Mouse (Mus musculus): ENCODE results near the gene Snx32.

The Snx32 gene

DNA sequence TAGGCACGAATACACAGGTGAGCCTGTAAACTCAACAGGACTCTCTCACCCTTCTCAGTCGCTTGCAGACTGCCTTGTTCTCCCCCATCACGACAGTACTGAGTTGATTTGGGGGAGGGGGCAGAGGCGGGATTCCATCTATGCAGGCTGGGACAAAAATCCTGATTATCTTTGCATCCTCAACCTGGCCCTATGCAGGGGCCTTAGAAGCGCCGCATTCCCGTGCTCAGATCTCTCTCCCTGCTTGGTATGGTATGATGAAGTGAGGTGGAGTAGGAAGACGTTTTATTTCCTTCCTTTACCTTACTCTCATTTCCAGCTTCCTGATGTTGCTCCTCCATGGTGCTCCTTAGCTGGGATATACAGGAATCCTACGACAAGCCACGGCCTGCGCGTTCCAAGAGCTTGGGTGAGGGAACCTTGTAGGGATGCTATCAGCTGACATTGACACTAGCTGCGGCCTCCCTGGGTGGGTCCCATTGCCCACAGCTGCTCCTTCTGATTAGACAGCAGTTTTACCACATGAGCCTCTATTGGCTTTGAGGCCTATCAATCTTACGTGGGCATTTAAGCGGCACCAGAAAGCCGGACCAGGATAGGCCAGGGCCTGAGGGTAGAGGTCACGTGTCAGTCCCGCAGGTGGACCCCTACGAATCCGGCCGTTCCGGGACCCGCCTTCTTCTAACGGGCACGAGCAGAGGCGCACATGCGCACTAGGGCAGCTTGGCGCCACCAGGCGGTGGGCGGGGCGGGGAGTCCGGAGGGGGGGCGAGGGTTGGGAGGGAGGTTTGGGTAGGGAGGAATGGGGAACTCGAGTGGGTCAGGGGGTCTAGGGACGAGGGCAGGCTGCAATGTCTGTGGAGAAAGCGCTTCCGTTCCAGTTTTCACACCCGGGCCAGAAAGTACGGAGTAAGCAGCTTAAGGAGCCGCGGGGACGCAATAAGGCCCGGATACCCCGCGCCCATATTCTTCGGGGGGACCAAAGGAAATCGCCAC lies at the start of gene Snx32:
Gene Snx32, minus strand, starts transcription at position 508 of the 996 bp plus-strand sequence.
- peak; percentile 96 for DNase-seq

DNA sequence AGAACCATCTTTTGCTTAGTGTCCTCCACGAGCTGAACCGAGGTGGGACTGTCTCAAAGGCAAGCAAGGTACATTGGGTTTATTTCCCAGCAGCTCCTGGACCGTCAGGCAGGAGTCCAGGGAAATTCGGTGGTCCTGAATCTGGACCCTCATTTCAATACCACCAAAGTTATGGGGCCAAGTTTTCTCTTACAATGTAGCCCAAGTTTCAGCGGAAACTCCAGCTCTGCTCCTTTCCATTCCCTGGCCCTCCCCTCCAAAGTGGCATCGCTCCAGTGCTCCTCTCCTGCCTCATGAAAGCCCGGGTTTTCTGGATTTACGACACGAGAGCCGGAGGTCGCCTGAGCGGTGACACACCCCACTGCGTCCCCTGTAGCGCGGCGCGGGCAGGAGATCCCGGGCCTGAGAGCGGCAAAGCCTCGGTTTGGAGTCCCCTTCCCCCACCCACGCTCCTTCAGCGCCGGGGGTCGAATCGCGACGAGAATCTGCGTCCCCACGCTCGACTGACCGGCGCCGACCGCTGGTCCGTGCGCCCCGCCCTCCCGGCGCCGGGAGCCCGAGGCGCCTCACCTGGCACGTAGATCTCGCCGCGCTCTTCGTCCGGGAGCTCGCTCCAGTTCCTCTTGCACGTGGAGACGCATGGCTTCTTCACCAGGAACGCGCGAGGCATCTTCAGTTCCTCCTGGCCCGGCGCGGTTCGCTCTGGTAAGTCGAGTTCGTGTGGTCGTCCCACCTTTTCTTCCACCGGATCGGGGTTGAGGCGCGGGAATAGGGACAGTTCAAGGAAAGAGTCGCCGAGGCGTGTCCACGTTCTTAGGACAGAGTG lies 49.5 kb upstream of the Snx32 start:
- DNase-seq = no peak

DNA sequence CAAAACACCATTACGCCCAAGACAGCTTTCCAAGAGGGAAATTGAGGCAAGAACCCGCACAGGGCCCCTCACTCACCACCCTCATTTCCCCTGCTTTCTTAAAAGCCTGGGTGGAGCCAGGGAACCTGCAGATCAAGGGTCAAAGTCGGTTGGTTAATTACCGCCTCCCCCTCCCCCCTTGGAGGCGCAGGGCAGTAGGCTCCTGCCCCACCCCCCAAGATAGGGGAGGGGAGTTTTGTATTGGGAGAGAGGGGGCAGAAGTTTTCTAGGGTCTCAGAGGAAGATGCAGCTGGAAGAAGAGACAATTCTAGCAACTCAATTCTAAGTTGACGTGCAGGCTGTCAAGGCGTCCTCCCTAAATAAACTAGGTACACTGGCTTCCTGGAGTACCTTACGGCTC lies 48.9 kb upstream of the Snx32 start:
- no peak for DNase-seq

DNA sequence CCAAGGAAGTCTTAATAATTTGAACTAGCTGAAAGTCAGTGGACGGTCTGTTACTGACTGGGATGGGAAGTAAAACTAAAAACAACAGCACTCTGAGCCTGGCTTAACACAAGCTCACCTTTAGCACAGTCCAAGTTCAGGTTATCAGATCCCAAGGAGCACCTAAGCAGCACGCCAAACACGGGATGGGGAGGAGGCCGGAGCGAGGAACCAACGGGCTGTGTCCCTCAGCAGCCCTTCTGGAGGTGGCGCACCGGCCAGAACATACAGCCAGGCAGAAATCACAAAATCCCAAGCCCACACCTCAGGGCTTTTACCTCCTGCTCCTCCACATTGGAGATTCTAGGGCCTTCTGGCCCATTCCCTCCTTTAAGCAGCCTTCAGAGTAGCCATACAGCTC lies 48.4 kb upstream of the Snx32 start:
- no peak for DNase-seq

- no peak for DNase-seq
Measured at GRCm38 (mm10) chr19:5558169-5558568, 47.8 kb upstream of the Snx32 start.

- DNase-seq = peak; percentile 32
Measured at GRCm38 (mm10) chr19:5554212-5554611, 43.9 kb upstream of the Snx32 start.

DNA sequence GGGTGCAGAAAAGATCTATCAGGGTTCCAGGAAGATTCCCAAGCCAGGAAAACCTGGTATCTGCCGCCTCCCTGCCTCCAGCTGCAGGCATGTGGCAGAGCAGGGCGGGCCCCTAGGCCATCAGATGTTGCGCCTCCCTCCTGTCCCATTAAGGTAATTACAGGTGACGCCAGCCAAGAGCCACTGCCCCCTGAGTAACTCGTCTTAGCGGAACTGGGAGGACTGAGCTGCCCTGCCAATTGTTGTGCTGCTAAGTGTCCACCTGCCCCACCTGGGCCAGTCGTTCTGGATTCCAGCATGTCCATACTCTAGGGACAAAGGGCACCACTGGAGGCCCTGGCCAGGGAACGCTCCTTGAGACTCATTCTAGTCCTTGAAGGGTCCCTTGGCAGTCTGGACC lies 43.5 kb upstream of the Snx32 start:
- DNase-seq = no peak

DNA sequence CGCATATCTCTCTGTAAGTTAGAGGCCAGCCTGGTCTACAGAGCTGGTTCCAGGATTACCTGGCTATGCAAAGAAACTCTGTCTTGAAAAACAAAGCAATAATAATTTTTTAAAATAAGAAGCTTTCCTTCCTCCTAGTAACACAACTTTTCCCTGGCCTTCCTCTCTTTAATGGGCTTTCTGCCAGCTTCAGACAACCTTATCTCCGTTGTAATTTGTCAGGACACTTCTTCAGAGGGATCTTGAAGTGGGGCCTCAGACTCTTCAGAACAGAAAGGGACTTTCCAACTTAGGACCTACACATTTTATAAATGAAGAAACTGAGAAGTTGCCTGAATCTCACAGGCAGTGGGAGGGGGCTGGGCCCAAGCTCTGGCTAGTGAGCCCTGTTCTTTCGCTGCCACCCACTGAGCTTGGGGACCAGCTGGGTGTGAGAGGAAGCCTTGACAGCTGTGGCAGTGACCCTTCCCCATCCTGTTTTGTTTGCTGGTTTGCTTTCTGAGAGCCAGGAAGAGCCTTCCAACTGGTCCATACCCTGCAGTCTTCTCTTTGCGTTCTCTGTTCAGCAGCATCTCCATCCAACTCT lies 37.2 kb upstream of the Snx32 start:
- DNase-seq = no peak

DNA sequence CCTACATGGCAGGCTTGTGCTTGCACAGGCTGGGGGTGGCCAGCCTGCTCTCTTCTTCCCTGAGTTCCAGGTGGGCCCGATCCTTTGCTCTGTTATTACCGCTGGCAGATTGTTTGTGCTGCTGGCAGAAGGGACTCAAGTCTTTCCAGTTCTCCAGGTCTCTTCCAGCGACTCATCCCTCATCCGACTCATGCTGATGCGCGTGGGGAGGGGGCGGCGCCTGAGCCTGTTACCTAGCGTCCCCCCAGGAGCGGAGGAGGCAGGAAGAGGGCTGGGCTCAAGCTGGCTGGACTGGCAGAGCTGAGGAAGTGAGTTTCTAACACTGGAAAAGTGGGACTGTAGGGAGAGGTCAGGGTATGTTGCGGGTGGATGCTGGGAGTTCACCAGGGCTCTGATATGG lies 33.7 kb upstream of the Snx32 start:
- DNase-seq = no peak

GRCm38 (mm10) chr19:5543362-5543761 lies 33.0 kb upstream of the Snx32 start:
- DNase-seq = no peak

DNA sequence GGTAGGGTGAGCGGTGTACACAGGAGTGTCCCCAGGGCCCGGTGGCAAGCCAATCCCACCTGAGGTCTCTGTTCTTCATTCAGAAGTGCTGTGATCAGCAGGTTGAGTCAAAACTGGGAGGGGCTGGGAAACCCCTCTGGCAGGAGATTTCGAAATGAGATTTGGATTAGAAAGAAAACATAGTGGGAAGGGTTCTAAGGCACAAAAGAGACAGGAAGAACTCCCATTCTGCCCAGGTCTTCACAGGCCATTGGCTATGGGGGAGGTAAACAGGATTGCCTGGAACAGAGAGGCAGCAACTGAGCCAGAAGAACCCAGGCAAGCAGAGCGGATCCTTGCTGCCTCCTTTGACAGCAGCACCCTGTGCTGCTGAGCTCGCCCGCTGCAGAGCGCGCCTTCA lies 28.4 kb upstream of the Snx32 start:
- no peak for DNase-seq

DNA sequence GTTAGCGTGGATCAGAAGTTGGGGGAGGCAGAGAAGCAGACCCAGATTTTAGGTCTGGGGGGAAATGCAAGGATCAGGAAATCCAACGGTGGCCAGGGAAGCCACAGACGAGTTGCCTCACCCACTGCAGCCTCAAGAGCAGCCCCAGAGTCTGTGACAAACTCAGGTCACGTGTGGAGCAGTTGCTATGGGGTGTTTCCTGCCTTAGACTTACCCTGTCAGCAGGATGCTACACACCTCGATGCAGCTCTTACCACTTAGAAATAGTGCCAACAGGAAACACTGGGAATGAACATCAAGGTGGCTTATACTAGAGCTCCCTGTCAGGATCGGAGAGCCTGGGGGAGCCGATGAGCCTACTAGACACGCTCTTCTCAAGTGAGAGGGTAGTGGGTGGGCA lies 22.2 kb upstream of the Snx32 start:
- no peak for DNase-seq

DNA sequence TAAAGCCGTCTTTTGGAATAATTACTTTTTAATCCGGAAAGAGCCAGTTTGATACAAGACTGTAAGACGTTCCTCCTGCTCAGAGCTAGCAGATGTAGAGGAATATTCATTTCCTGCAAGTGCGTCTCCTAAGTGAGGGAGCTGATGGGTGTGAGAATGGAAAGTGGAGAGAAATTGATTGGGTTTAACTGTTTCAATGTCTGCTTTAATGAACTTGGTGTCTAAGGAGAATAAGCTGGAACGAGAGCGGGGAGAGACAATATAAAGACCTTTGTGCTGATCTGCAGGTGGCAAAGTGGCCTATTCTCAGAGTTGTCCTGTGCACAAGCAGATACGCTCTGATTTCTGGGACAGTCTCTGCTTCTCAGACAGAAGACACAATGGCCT lies 19.8 kb upstream of the Snx32 start:
- no peak for DNase-seq

DNA sequence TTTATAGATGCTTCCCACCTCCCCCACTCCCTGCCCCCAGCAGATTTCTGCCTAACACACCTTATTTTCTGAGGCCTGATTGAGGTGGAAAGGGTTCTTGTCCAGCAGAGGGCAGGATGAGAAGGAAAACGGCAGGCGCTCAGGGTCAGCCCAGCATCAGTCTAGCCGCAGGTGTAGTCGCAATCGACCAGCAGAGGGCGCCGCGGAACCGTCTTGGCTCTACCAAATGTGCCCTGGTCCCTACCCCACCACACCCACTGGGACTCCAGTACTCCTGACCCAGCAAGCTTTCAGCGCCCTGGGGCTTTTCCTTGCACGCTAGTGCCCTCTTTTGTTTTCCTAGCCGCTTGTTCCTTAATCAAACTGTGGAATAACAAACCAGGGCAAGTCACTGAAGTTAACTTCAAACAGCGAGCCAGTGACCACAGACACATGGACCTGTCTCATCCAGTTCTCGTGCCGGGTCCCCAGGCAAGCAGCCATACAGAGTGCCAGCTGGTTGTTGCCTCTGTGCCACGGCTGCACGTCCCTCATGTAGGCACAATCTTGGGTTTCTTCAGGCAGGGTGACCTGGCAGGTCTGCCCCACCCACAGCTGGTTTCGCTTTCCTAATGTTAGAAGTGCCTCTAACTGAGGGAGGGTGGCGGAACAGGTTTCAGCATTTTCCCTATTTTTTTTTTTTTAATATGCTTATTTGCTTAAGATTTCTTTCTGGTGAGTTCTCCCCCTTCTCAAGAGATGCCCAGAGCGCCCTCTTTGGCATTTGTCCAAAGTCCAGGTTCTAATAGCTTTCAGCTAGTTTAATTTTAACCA lies 19.2 kb upstream of the Snx32 start:
- peak; percentile 100 for DNase-seq

DNA sequence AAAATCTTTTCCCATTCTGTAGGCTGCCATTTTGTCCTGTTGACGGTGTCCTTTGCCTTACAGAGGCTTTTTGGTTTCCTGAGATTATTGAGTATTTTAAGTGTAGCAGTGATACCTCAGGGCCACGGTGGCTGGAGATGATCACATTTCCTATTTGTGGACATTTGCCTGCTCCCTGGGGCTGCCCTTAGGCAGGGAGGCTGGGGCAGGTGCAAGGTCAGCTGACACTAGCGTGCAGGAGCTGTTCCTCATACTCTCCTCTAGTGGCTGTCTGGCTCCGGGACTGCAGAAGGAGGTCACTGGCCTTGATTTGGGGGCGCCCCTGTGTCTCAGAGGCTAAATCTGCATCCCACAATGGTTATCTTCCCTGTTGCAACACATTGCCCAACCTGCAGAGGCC lies 14.9 kb upstream of the Snx32 start:
- no peak for DNase-seq

DNA sequence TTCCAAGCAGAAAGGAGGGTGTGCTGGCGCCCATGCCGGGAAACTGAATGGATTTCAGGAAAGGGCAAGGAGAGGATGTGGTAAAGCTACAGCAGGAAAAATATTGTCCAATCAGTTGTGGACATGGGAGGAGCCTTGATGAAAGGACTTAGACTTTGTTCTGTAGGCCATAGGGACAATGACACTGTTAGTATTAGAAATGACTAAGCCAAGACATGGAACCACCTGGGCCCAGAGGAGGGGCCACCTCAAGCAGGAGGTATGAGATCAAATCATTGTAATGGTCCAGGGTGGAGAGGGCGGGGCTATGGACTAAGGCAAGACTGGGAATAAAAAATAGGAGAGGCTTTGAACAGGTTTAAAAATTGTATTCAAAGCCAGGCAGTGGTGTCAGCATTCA lies 8.4 kb upstream of the Snx32 start:
- DNase-seq = no peak

DNA sequence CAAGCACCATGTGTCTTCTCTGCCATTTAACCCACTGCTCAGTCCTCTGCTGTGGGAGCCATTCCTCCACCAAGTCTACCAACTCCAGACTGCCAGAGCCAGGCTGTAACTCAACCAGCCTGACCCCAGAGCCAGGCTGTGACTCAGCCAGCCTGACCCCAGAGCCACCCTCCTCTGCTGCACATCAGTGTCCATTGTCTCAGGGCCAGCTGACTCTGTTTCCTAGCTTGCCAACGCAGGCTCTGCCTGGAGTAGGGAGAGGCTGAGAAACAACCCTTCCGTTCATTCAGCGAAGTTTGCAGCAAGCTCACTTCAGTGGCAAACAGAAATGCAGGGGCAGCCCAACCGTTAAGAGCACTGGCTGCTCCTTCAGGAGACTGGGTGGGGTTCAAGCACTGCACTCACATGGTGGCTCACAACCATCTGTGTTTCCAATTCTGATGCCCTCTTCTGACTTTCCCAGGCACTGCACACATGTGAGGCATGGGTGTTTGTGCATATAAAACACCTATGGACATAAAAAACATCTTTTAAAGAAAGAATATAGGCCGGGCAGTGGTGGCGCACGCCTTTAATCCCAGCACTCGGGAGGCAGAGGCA lies 6.7 kb upstream of the Snx32 start:
- DNase-seq = no peak

- DNase-seq = no peak
Measured at GRCm38 (mm10) chr19:5515840-5516777, 5.8 kb upstream of the Snx32 start.

GRCm38 (mm10) chr19:5513005-5513349 lies 2.6 kb upstream of the Snx32 start:
- no peak for DNase-seq

DNA sequence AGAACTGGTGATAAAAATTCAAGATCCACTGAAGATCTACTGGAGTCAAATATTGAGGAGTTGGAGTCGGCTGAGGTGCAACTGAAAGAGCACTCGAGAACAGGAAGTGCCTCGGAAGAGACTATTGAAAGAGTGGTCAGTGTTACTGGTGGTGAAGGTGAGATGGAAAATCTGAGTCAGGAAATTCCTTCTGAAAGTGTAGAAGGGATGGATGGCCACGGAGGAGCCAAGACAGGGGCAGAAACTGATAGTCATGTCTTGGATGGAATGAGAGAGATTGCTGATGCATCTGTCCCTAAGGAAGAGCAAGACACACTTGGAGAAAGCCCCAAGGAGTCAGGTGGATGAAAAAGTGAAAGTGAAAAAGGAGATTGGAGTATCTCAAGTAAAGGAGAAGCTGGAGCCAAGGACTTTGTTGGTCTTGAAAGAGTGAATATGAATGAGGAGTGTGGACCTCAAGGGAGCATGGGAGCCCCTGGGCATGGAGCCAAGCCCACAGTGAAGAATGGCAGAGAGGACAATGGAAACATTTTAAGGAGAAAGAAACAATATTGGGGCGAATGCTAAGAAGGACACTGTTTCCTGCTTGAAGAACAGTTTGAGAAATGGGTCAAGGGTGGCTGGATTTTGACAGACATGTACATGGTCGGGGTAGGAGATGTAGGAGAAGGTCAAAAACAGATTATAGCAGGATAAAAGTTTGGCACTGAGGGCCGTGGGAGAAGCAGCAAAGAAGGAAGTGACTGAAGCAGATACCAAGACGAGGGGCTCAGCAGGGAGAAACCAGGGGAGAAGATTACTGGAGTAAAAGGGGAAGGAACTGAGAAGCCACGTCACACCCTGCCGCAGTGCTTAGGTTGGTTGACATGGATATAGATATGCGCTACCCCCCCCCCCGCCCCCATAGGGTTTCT lies 2.0 kb upstream of the Snx32 start:
- DNase-seq = no peak

All from lung, postnatal 14 days (tissue).